ENCODE assay signal across 8 mouse cellular contexts in genomic region chr4:115096435-115097145, GRCm38 (mm10). TPM values are rescaled to one million over a fixed set of nuclear protein-coding genes. Genes with fewer than 3 reads are reported as not detected.
DNase-seq lines count a peak whose midpoint lies in the region; ATAC-seq lines count a peak whose summit lies in the region.

No protein-coding gene starts in this region.

- peak overlapping the region; percentile 58 for H3K27ac ChIP-seq in heart, embryonic 12.5 days (ENCODE audit: poor library complexity, severe bottlenecking)
- no peak overlapping the region for H3K27ac ChIP-seq in forebrain, embryonic 15.5 days (replicated peaks)
- H3K27ac ChIP-seq in midbrain, embryonic 16.5 days (ENCODE audit: low read length), result no peak overlapping the region

- no peaks in the 10 kb centered on the region for H3K9me3 ChIP-seq in heart, embryonic 12.5 days (replicated peaks)
- H3K9me3 ChIP-seq in forebrain, embryonic 15.5 days, result no peaks in the 10 kb centered on the region
- no peaks in the 10 kb centered on the region for H3K9me3 ChIP-seq in midbrain, embryonic 16.5 days (replicated peaks; ENCODE audit: control insufficient read depth, low read length, poor library complexity, severe bottlenecking)

- ATAC-seq in heart, embryonic 12.5 days (ENCODE audit: insufficient number of reproducible peaks, low FRiP score), result peak; percentile 27; the same call in 1 of the 2 replicates
- ATAC-seq in forebrain, embryonic 15.5 days (replicated peaks), result peak; percentile 30; the same call in 1 of the 2 replicates
- peak; percentile 47 for ATAC-seq in midbrain, embryonic 16.5 days

- peak overlapping the region; percentile 47 for H3K4me3 ChIP-seq in heart, embryonic 12.5 days
- H3K4me3 ChIP-seq in forebrain, embryonic 15.5 days, result no peak overlapping the region
- H3K4me3 ChIP-seq in midbrain, embryonic 16.5 days (ENCODE audit: low read depth, low read length), result peak overlapping the region; percentile 19

- WGBS in heart, embryonic 12.5 days, result 13% methylated on average over 11 of the region's 11 CpGs
- WGBS in forebrain, embryonic 15.5 days, result 17% methylated on average over 11 of the region's 11 CpGs
- WGBS in midbrain, embryonic 16.5 days, result 16% methylated on average over 11 of the region's 11 CpGs

- H3K4me1 ChIP-seq in heart, embryonic 12.5 days (replicated peaks), result peaks cover 18% of the 10 kb centered on the region
- H3K4me1 ChIP-seq in forebrain, embryonic 15.5 days, result peaks cover 11% of the 10 kb centered on the region
- H3K4me1 ChIP-seq in midbrain, embryonic 16.5 days (ENCODE audit: control insufficient read depth, insufficient read depth, low read length), result peaks cover 14% of the 10 kb centered on the region; the same call in 1 of the 2 replicates

- H3K36me3 ChIP-seq in heart, embryonic 12.5 days, result no peaks in the 10 kb centered on the region
- no peaks in the 10 kb centered on the region for H3K36me3 ChIP-seq in forebrain, embryonic 15.5 days
- H3K36me3 ChIP-seq in midbrain, embryonic 16.5 days (ENCODE audit: control insufficient read depth, insufficient read depth, low read length), result no peaks in the 10 kb centered on the region

- H3K4me2 ChIP-seq in heart, embryonic 12.5 days, result peak overlapping the region; percentile 88
- peak overlapping the region; percentile 82; the same call in 1 of the 2 replicates for H3K4me2 ChIP-seq in forebrain, embryonic 15.5 days (replicated peaks)
- peak overlapping the region; percentile 87 for H3K4me2 ChIP-seq in midbrain, embryonic 16.5 days (ENCODE audit: low read length)

- peak overlapping the region; percentile 56; the same call in 1 of the 2 replicates for H3K9ac ChIP-seq in heart, embryonic 12.5 days
- H3K9ac ChIP-seq in forebrain, embryonic 15.5 days (replicated peaks), result no peak overlapping the region
- H3K9ac ChIP-seq in midbrain, embryonic 16.5 days (ENCODE audit: low read depth, low read length), result peak overlapping the region; percentile 44

- H3K27me3 ChIP-seq in heart, embryonic 12.5 days (replicated peaks), result peaks cover 40% of the 10 kb centered on the region
- H3K27me3 ChIP-seq in forebrain, embryonic 15.5 days, result peaks cover 27% of the 10 kb centered on the region
- H3K27me3 ChIP-seq in midbrain, embryonic 16.5 days (ENCODE audit: control insufficient read depth, insufficient read depth, low read depth, low read length), result peaks cover 6% of the 10 kb centered on the region; the same call in 1 of the 2 replicates

- intact Hi-C loops in heart, postnatal 14 days (cut with DNase I), result no loop called here

- DNase-seq in heart, postnatal 14 days, result no peak
- DNase-seq in kidney, postnatal 10 days, result peak; percentile 54
- no peak for DNase-seq in left cerebral cortex, adult 9 months (ENCODE audit: low spot score in 2 of 2)
- no peak for DNase-seq in cerebellum, postnatal 10 days
- DNase-seq in layer of hippocampus, adult 18-20 months (ENCODE audit: low spot score in 2 of 2), result no peak

RNA-seq across cellular contexts. Expression of gene Pdzk1ip1, which starts 8.1 kb away (rescaled TPM):
- polyA plus RNA-seq in heart, embryonic 12.5 days (2016; fragmentation: Nextera tagmentation; extraction: Ambion mirVana), result 38.8 and 39.2 TPM in 2 replicates
- 1 to 10 TPM in 1 of 2 experiments, under 1 TPM in 1; 0.88 to 2.0 TPM for total RNA-seq in heart, postnatal 14 days (2021)
- polyA plus RNA-seq in forebrain, embryonic 15.5 days (2015; fragmentation: Nextera tagmentation; extraction: Ambion mirVana), result 0.60 and 1.2 TPM in 2 replicates
- polyA plus RNA-seq in midbrain, embryonic 16.5 days (2015; fragmentation: Nextera tagmentation; extraction: Ambion mirVana), result 2.0 and 2.3 TPM in 2 replicates
- under 1 TPM; 0.41 to 0.67 TPM for total RNA-seq in layer of hippocampus, adult 18-20 months (2021)

RNA-seq across cellular contexts. Expression of gene Cyp4x1, which starts 37.5 kb away (rescaled TPM):
- 0.10 TPM in 1 of 2 replicates, not detected in the other for polyA plus RNA-seq in heart, embryonic 12.5 days (2016; fragmentation: Nextera tagmentation; extraction: Ambion mirVana)
- total RNA-seq in heart, postnatal 14 days (2021), result not detected
- polyA plus RNA-seq in forebrain, embryonic 15.5 days (2015; fragmentation: Nextera tagmentation; extraction: Ambion mirVana), result 3.3 and 3.4 TPM in 2 replicates
- polyA plus RNA-seq in midbrain, embryonic 16.5 days (2015; fragmentation: Nextera tagmentation; extraction: Ambion mirVana), result 11.8 and 15.4 TPM in 2 replicates
- 1 to 10 TPM; 6.7 to 7.5 TPM for total RNA-seq in layer of hippocampus, adult 18-20 months (2021)

RNA-seq across cellular contexts. Expression of gene Tal1, which starts 40.4 kb away (rescaled TPM):
- 6.9 and 8.3 TPM in 2 replicates for polyA plus RNA-seq in heart, embryonic 12.5 days (2016; fragmentation: Nextera tagmentation; extraction: Ambion mirVana)
- 1 to 10 TPM; 4.9 to 6.3 TPM for total RNA-seq in heart, postnatal 14 days (2021)
- polyA plus RNA-seq in forebrain, embryonic 15.5 days (2015; fragmentation: Nextera tagmentation; extraction: Ambion mirVana), result 0.48 and 0.60 TPM in 2 replicates
- polyA plus RNA-seq in midbrain, embryonic 16.5 days (2015; fragmentation: Nextera tagmentation; extraction: Ambion mirVana), result 4.6 and 6.4 TPM in 2 replicates
- 1 to 10 TPM in 1 of 2 experiments, under 1 TPM in 1; 0.84 to 1.3 TPM for total RNA-seq in layer of hippocampus, adult 18-20 months (2021)

Comparison
In these comparisons a context has a peak if more than half of its experiments do, and no peak if none do; other contexts are left out.
1. RNA of gene Pdzk1ip1, which starts 8.1 kb away (polyA plus RNA-seq): 38.8 to 39.2 TPM in heart, embryonic 12.5 days; 2.0 to 2.3 TPM in midbrain, embryonic 16.5 days and 0.60 to 1.2 TPM in forebrain, embryonic 15.5 days; every median in the first group is over 10 times any median in the second.
2. Peak in every context shown above with its lines, with median percentiles within 50 percentile points of each other: ATAC-seq and H3K4me2 ChIP-seq.